Mouse (Mus musculus) cerebellum, adult 2 months (tissue): ENCODE measurements around the gene Arrdc5.

Experiments used
- CTCF ChIP-seq: fragments of 200-500 bp; IDR thresholded peaks from 2 replicates; pipeline ENCODE4 v1.5.1; 2011; ENCODE audit warnings: low read depth, mild to moderate bottlenecking, control low read depth, low read length, moderate library complexity, borderline replicate concordance; ENCODE audit not compliant: insufficient read depth
- POLR2A ChIP-seq: fragments of 200-500 bp; IDR thresholded peaks from 2 replicates; pipeline ENCODE4 v1.6.1; 2011; ENCODE audit warnings: low read length, control low read depth, borderline replicate concordance; ENCODE audit not compliant: insufficient read depth

GRCm38 (mm10) chr17:56329267-56329666, 29.2 kb upstream of the Arrdc5 start:
- no peak for TF ChIP-seq CTCF
- TF ChIP-seq POLR2A, result no peak
